Mouse (Mus musculus): ENCODE results near the gene Gpatch11. TPM values are rescaled to one million over a fixed set of nuclear protein-coding genes. Genes with fewer than 3 reads are reported as not detected.
"Not testable (repeated sequence)": the region's sequence is repeated elsewhere in the genome, so short reads cannot be mapped to it uniquely, and the experiment has no call there.

Gene Gpatch11
- 49.5 and 53.5 TPM in 2 replicates for polyA plus RNA-seq (2015; fragmentation: Nextera tagmentation; extraction: Ambion mirVana)

DNA sequence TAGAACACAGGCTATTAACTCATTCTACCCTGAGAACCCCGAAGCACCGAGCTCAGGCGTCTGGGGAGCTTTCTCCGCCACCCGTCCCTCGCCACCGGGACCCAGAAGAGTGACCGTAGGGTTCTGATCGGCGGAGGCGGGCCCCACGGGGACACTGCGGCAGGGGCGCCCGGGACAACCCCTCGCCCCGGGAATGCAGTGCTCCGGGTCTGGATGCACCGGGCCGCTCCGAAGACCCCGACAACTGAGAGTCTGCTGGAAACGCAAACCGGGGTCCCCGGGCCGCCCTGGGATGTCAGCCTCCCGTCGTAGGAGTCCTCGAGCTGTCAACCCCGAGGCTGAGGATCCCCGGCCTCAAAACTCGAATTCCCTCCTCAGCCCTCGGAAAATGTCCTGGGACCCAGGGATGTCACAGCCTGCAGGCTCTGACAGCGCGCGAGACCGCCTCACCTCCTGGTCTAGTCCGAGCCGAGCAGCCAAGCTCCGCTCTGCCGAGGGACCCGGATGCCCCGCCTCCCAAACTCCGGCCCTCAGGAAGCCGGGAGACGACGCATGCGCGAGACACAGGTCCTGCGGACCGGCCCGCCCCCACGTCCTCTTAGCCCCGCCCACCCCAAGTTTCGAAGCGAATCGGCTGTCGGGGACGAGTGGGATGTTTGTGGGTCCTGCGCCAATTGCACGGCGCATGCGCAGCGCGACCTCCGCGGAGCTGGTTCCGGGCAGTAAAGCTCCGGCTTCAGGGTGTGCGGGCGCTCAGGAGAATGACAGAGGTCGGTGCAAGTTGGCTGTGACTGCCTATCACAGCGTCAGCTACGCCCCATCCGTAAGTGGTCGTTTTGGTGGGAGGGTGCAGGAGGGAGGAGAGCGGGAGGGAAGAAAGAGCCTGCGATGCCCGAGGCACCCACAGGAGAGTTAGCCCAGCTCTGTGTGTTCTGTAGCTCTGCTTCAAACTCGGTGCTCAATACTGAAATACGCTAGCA is at the start of gene Gpatch11, which contains the start of gene Heatr5b:
TSS of gene Gpatch11 (plus strand) at position 712 of the 980 bp plus-strand sequence.
TSS of gene Heatr5b (minus strand) at position 509 of the 980 bp plus-strand sequence.
- ATAC-seq: peak; percentile 98
- Histone ChIP-seq H3K27ac (ENCODE audit: low read length) (peak within 1 kb of the TSS; percentile 84), H3K27me3 (replicated peaks; ENCODE audit: control insufficient read depth, insufficient read depth, low read length) (no peaks in the 10 kb centered on the region), H3K4me2 (ENCODE audit: low read length) (peak within 1 kb of the TSS; percentile 99), H3K36me3 (ENCODE audit: control insufficient read depth, insufficient read depth) (peaks cover 13% of the 10 kb centered on the region), H3K9me3 (ENCODE audit: control insufficient read depth, low read length) (no peaks in the 10 kb centered on the region), H3K4me1 (replicated peaks; ENCODE audit: control insufficient read depth, insufficient read depth, low read length) (peaks cover 17% of the 10 kb centered on the region), H3K4me3 (replicated peaks; ENCODE audit: low read length) (peak within 1 kb of the TSS; percentile 90), H3K9ac (replicated peaks; ENCODE audit: low read depth, low read length) (peak within 1 kb of the TSS; percentile 93)
- under 1% methylated on average over 79 of the region's 81 CpGs for WGBS

DNA sequence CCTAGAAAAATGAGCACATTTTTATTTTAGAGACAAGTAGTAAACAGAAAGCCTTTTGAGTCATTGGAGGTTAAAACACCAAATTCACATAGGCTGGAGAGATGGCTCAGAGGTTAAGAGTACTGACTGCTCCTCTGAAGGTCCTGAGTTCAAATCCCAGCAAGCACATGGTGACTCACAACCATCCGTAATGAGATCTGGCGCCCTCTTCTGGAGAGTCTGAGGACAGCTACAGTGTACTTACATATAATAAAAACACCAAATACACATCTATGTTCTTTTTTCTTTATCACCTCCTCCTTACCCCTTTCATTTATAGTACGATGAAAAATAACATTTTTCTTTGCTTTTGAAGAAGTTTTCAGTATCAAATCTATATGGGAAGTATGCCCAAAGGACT is 47.1 kb upstream of the Gpatch11 start:
- H3K4me3 ChIP-seq (replicated peaks; ENCODE audit: low read length); H3K4me1 ChIP-seq (replicated peaks; ENCODE audit: control insufficient read depth, insufficient read depth, low read length); ATAC-seq; H3K9me3 ChIP-seq (ENCODE audit: control insufficient read depth, low read length); H3K27ac ChIP-seq (ENCODE audit: low read length); H3K9ac ChIP-seq (replicated peaks; ENCODE audit: low read depth, low read length); H3K4me2 ChIP-seq (ENCODE audit: low read length); H3K36me3 ChIP-seq (ENCODE audit: control insufficient read depth, insufficient read depth); H3K27me3 ChIP-seq (replicated peaks; ENCODE audit: control insufficient read depth, insufficient read depth, low read length): not testable (repeated sequence)
- WGBS: 76% methylated on average over 3 of the region's 3 CpGs

DNA sequence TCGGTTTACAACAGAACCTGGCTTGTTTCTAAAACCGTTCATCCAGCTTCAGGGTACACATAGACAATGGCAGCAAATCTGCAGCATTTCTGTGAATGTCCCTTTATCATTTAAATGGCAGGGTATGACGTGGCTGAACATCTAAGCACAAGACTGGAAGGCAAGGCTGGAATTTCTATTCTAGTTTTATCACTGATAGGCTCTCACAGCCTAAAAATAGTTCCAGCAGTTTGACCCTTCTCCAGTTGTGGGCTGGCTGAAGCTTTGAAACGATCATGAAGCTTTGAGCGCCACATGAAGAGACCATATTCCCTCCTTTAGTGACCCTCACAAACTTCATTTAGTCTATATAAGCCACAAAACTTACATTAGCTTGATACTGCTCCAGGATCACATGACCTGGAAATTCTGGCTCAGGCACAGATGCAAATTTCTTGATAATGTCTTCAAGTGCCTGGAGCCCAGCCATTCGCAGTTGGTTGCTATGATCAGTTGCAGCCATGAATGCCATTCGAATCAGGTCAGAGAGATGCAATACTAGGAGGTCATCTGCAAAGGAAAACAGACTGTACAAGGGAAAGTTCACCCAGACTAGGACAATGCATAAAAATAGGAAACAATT is 44.2 kb upstream of the Gpatch11 start:
- H3K36me3 ChIP-seq (ENCODE audit: control insufficient read depth, insufficient read depth): peaks cover 13% of the 10 kb centered on the region
- no peak overlapping the region for H3K4me2 ChIP-seq (ENCODE audit: low read length)
- H3K4me1 ChIP-seq (replicated peaks; ENCODE audit: control insufficient read depth, insufficient read depth, low read length): no peaks in the 10 kb centered on the region
- no peak overlapping the region for H3K9ac ChIP-seq (replicated peaks; ENCODE audit: low read depth, low read length)
- ATAC-seq: no peak
- no peak overlapping the region for H3K4me3 ChIP-seq (replicated peaks; ENCODE audit: low read length)
- H3K27me3 ChIP-seq (replicated peaks; ENCODE audit: control insufficient read depth, insufficient read depth, low read length): no peaks in the 10 kb centered on the region
- H3K9me3 ChIP-seq (ENCODE audit: control insufficient read depth, low read length): no peaks in the 10 kb centered on the region
- H3K27ac ChIP-seq (ENCODE audit: low read length): no peak overlapping the region
- 67% methylated on average over 7 of the region's 7 CpGs for WGBS

DNA sequence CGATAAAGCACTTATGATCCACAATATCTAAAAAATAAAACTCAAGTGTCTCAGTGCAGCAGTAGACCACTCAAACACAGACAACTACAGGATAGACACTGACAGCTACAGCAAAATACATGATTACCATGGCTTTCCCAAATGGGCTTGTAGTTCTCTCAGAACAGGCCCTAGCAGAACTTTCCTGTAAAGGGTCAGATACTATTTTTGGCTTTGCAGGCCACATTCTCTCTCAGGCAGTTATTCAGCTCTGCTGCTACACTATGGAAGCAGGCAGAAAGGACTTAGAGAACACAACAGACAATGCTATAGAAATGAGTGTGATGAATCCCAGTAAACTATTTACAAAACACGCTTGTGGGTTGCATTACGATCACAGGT is 43.7 kb upstream of the Gpatch11 start:
- no peaks in the 10 kb centered on the region for H3K27me3 ChIP-seq (replicated peaks; ENCODE audit: control insufficient read depth, insufficient read depth, low read length)
- no peak overlapping the region for H3K27ac ChIP-seq (ENCODE audit: low read length)
- H3K4me3 ChIP-seq (replicated peaks; ENCODE audit: low read length): no peak overlapping the region
- no peak for ATAC-seq
- H3K4me1 ChIP-seq (replicated peaks; ENCODE audit: control insufficient read depth, insufficient read depth, low read length): no peaks in the 10 kb centered on the region
- H3K36me3 ChIP-seq (ENCODE audit: control insufficient read depth, insufficient read depth): peaks cover 13% of the 10 kb centered on the region
- no peak overlapping the region for H3K9ac ChIP-seq (replicated peaks; ENCODE audit: low read depth, low read length)
- no peak overlapping the region for H3K4me2 ChIP-seq (ENCODE audit: low read length)
- WGBS: 86% methylated on average over 3 of the region's 3 CpGs
- no peaks in the 10 kb centered on the region for H3K9me3 ChIP-seq (ENCODE audit: control insufficient read depth, low read length)

DNA sequence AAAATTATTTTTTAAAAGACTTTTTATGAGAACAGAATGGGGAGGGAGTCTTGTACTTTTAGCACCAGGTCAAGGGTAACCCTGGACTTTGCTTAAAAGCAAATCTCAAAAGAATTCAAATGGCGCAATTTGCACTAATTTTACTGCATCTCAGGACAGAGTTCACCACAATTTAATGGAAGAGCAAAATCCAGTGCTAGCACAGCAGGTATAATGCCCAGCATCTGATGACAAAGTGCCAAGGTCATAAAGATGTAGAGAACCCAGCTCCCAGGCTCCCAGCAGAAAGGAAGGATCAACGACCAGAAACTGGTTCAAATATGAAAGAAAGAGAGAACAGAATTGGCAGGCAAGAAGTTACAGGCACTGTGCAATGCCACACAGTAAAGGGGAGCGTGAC is 43.2 kb upstream of the Gpatch11 start:
- H3K36me3 ChIP-seq (ENCODE audit: control insufficient read depth, insufficient read depth): peaks cover 13% of the 10 kb centered on the region
- no peaks in the 10 kb centered on the region for H3K9me3 ChIP-seq (ENCODE audit: control insufficient read depth, low read length)
- no peaks in the 10 kb centered on the region for H3K4me1 ChIP-seq (replicated peaks; ENCODE audit: control insufficient read depth, insufficient read depth, low read length)
- H3K4me2 ChIP-seq (ENCODE audit: low read length): no peak overlapping the region
- H3K4me3 ChIP-seq (replicated peaks; ENCODE audit: low read length): no peak overlapping the region
- no peak overlapping the region for H3K9ac ChIP-seq (replicated peaks; ENCODE audit: low read depth, low read length)
- ATAC-seq: no peak
- H3K27ac ChIP-seq (ENCODE audit: low read length): no peak overlapping the region
- 83% methylated on average over 3 of the region's 3 CpGs for WGBS
- no peaks in the 10 kb centered on the region for H3K27me3 ChIP-seq (replicated peaks; ENCODE audit: control insufficient read depth, insufficient read depth, low read length)

DNA sequence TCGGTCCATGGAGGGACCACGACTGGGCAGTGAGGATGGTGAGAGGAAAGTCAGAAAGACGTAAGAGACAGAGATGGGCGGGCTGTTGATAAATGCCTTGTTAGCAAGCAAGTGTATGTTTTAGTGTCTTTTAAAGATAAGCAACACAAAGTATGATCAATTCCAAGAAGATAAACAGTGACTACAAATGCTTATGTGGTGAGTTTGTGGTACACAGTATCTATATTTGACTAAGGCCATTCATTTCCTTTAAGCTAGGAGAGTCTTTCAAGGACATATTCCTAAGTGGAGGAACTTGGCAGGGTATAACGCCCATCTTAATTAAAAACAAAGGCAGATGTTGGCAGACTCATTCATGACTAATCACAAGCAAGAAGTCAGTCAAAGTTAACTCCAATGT is 41.0 kb upstream of the Gpatch11 start:
- Histone ChIP-seq H3K9me3 (ENCODE audit: control insufficient read depth, low read length) (no peaks in the 10 kb centered on the region), H3K4me3 (replicated peaks; ENCODE audit: low read length) (no peak overlapping the region), H3K27ac (ENCODE audit: low read length) (no peak overlapping the region), H3K36me3 (ENCODE audit: control insufficient read depth, insufficient read depth) (peaks cover 21% of the 10 kb centered on the region), H3K4me1 (replicated peaks; ENCODE audit: control insufficient read depth, insufficient read depth, low read length) (no peaks in the 10 kb centered on the region), H3K27me3 (replicated peaks; ENCODE audit: control insufficient read depth, insufficient read depth, low read length) (no peaks in the 10 kb centered on the region), H3K9ac (replicated peaks; ENCODE audit: low read depth, low read length) (no peak overlapping the region), H3K4me2 (ENCODE audit: low read length) (no peak overlapping the region)
- 86% methylated on average over 5 of the region's 5 CpGs for WGBS
- ATAC-seq: no peak

DNA sequence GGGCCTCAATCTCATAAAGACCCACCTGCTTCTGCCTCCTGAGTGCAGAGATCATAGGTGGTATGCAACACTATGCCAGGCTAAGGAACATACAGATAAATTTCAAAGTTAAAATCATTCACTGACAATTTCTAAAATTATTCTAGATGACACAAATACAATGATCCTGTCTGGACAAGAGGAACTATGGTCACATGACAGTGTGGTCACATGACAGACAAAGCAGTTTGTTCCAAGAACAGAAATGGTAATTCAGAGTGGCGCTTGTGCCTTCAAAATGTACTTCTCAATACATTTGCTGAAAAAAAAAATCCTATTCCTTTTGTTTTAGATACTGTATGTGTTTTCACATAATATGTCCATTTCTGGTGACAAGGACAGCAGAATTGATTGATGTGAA is 38.1 kb upstream of the Gpatch11 start:
- no peak overlapping the region for H3K9ac ChIP-seq (replicated peaks; ENCODE audit: low read depth, low read length)
- no peaks in the 10 kb centered on the region for H3K9me3 ChIP-seq (ENCODE audit: control insufficient read depth, low read length)
- no peaks in the 10 kb centered on the region for H3K27me3 ChIP-seq (replicated peaks; ENCODE audit: control insufficient read depth, insufficient read depth, low read length)
- H3K4me3 ChIP-seq (replicated peaks; ENCODE audit: low read length): no peak overlapping the region
- H3K27ac ChIP-seq (ENCODE audit: low read length): no peak overlapping the region
- H3K4me2 ChIP-seq (ENCODE audit: low read length): no peak overlapping the region
- peaks cover 29% of the 10 kb centered on the region for H3K36me3 ChIP-seq (ENCODE audit: control insufficient read depth, insufficient read depth)
- WGBS: 95% methylated on average over 1 of the region's 1 CpGs
- ATAC-seq: no peak
- no peaks in the 10 kb centered on the region for H3K4me1 ChIP-seq (replicated peaks; ENCODE audit: control insufficient read depth, insufficient read depth, low read length)

DNA sequence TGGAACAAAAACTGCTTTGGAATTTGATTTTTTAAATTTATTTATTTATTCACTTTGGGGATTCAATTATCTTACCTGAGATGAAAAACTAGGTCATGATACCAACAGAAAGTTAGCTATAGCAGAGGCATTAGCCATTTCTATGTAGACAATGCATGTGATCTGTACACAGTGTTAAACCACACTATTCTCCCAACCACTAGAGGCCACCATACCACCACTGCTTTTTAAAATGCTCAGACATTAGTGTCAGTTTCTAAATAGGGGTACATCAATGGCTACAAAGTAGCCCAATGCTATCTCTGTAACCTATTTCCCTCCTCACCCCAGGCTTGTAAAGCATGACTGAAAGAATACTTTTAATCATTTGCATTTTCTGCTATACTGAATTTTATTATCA is 26.3 kb upstream of the Gpatch11 start:
- H3K9me3 ChIP-seq (ENCODE audit: control insufficient read depth, low read length): no peaks in the 10 kb centered on the region
- no peak overlapping the region for H3K27ac ChIP-seq (ENCODE audit: low read length)
- no peaks in the 10 kb centered on the region for H3K27me3 ChIP-seq (replicated peaks; ENCODE audit: control insufficient read depth, insufficient read depth, low read length)
- peak; percentile 54; the same call in 1 of the 2 replicates for ATAC-seq
- H3K4me2 ChIP-seq (ENCODE audit: low read length): no peak overlapping the region
- no peak overlapping the region for H3K9ac ChIP-seq (replicated peaks; ENCODE audit: low read depth, low read length)
- H3K4me1 ChIP-seq (replicated peaks; ENCODE audit: control insufficient read depth, insufficient read depth, low read length): no peaks in the 10 kb centered on the region
- H3K36me3 ChIP-seq (ENCODE audit: control insufficient read depth, insufficient read depth): peaks cover 20% of the 10 kb centered on the region
- no peak overlapping the region for H3K4me3 ChIP-seq (replicated peaks; ENCODE audit: low read length)

DNA sequence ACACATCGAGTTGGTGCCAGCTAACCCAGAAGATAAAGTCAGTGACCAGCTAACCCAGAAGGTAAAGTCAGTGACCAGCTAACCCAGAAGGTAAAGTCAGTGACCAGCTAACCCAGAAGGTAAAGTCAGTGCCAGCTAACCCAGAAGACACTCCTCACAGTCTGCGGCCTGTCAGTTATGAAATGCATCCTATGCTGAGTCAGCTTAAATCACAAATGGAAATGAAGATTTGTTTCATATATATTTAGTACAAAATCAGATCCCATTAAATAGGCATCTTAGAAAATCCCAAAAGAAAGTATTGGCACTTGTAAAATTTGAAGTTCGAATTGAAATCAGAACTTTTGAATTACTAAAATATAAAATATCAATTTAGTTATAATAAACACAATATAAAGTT is 25.8 kb upstream of the Gpatch11 start:
- no peak overlapping the region for H3K9ac ChIP-seq (replicated peaks; ENCODE audit: low read depth, low read length)
- no peaks in the 10 kb centered on the region for H3K9me3 ChIP-seq (ENCODE audit: control insufficient read depth, low read length)
- H3K27ac ChIP-seq (ENCODE audit: low read length): no peak overlapping the region
- ATAC-seq: no peak
- no peak overlapping the region for H3K4me2 ChIP-seq (ENCODE audit: low read length)
- no peaks in the 10 kb centered on the region for H3K27me3 ChIP-seq (replicated peaks; ENCODE audit: control insufficient read depth, insufficient read depth, low read length)
- WGBS: 94% methylated on average over 3 of the region's 3 CpGs
- H3K4me3 ChIP-seq (replicated peaks; ENCODE audit: low read length): no peak overlapping the region
- H3K36me3 ChIP-seq (ENCODE audit: control insufficient read depth, insufficient read depth): peaks cover 25% of the 10 kb centered on the region
- no peaks in the 10 kb centered on the region for H3K4me1 ChIP-seq (replicated peaks; ENCODE audit: control insufficient read depth, insufficient read depth, low read length)

Data from forebrain, embryonic 16.5 days (tissue).